Mouse (Mus musculus): ENCODE results near the gene Nkain1.

Gene Nkain1

DNA sequence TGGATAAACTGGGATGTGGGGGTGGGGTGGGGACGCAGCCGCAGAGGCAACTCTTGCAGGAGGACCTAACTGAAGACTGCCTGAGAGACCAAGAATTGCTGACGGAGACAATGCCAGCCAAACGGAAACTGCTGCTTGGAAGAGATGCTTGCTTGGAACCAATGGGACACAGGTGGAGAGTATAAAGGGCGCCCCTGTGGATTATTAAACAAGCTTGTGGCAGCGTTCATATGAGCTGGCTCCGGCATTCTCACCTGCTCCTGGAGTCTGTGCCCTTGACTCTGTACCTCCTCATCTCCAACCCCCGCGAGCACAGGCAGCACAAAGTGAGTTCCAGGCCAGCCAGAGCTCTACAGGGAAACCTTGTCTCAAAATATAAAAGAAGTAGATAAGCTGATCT, 23.5 kb downstream of the Nkain1 start:
- no peak for DNase-seq (ENCODE audit: low spot score)

DNA sequence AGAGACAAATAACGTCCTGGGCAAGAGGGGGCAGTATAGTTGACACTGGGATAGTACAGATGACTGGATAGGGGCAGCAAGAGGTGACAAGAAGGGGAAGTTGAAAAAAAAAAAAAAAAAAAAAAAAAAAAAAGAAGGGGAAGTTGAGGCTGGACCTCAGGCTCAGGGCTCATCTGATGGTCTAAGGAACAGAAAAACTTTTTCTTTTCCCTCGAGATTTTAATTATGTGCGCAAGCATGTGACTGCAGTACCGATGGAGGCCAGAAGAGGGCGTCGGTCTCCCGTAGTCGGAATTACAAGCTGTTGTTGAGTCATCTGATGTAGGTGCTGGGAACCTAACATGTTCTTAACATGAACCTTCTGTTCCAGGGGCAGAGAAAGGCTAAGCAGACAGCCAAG, 24.8 kb downstream of the Nkain1 start:
- DNase-seq (ENCODE audit: low spot score) = no peak

DNA sequence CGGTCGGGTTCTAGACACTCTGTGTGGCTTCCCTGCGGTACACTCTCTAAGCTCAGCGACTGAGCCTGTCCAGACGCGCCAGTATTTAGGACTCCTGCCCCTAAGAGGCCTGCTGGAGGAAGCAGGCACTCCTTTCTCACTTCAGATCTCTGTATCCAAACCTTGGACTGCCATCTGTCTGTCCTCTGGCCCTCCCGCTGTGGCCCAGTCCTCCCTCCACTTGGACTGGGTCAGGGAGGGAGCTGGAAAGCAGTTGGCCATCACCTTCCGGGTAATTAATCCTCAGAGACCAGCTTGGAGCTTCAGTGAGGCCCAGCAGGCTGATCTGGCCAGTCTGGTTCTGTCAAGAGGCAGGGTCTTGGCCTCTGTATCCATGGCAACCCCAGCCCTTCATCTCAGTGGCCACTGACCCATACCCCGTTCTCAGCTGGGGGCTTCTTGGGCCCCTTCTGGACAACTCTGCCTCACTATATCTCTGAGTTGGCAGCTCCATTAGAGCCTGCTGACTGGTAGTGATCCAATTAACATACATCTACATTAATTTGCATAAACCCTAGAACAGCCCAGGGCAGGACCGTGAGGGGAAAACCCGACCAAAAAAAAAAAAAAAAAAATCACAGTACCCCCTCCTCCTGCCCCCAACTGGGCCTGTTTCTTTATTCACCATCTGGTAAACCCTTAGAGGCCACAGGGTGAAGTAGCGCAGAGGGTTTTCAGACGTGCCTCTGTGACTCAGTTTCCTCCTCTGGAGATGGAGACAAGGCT, 27.0 kb downstream of the Nkain1 start:
- DNase-seq (ENCODE audit: low spot score) = peak; percentile 94

DNA sequence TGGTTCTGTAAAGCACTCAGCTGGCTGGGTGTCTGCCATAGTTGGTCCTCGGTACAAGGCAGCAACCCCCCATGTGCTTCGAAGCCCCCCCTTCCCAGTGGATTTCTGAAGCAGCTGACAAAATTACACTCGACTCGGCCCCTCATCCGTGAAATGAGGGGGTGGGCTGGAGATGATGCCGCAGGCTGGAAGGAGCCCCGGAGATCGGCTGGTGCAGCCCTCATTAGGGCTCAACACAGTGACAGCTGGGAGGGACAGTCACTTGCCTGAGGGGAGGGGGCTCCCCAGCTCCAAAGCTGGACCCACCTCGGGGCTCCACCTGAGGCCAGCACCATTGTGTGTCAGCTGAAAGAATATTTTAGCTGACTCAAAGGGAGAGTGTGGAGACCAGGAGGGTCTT, 29.6 kb downstream of the Nkain1 start:
- no peak for DNase-seq (ENCODE audit: low spot score)

DNA sequence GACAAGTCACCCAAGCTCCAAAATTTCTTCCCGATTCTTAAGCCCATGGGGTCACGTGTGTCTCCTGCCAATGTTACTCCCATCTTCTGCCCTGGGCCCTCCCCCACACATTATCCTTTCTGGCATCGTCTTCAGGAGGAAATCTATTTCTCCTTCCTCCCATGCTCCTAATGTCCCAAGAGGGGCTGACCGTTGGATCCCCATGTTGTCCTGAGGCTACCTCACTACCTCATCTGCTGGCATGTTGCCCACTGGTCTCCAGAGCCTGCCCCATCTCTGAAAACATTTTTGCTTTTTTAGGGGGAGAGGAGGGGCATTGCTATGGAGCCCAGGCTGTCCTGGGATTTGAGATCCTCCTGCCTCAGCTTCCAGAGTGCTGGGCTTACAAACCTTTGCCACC, 30.9 kb downstream of the Nkain1 start:
- DNase-seq (ENCODE audit: low spot score) = no peak

DNA sequence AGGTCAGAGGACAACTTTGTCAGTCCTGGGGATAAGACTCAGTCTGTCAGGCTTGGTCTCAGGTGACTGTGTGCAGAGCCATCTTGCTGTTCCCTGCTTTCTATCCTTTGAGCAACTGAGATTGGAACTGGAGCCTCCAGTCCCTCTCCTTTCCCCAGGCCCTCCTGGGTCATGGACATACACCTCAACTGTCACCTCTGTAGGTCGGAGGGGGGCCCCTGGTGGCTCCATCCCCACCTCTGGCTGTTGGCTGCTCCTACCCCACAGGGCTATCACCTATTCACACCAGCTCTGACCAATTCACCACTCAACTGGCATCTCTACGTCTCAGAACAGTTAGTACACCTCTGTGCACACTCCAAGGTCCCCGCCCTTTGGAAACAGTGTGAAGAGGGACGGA, 33.1 kb downstream of the Nkain1 start:
- DNase-seq (ENCODE audit: low spot score) = no peak

DNA sequence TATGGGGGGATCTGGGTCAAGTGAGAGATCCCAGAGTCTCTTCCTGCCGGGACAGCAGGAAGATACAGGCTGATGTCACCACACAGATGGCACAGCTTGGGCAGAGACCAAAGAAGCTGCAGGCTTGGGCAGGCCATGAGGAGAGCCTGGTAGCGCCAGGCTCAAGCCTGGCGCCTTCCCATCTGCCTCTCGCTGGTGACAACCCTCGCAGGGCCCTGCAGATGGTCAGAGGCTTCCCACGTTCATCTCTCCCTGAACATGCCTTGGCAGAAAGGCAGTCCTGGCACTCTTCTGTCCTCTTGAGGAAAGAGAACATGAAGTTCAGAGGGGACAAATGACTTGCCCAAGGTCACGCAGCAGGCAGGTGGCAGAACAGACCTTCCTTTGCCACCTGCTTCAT, 34.3 kb downstream of the Nkain1 start:
- DNase-seq (ENCODE audit: low spot score) = no peak

DNA sequence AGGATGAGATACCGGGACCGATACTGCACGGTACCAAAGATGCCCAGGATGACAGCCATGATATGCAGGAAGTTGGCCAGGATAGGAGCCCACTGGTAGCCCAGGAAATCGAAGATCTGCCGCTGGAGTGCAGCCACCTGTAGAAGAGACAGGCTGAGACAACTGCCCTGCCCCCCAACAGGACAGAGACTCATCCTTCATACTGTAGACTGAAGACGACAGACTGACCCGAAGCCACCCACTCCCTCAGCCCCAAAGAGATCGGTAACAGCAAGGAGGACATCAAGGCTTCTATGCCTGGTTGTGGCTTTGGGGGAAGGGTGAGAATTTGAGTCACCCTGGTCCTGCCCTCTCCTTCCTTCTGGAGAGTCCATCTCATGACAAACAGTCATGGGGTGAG, 34.9 kb downstream of the Nkain1 start:
- no peak for DNase-seq (ENCODE audit: low spot score)

DNA sequence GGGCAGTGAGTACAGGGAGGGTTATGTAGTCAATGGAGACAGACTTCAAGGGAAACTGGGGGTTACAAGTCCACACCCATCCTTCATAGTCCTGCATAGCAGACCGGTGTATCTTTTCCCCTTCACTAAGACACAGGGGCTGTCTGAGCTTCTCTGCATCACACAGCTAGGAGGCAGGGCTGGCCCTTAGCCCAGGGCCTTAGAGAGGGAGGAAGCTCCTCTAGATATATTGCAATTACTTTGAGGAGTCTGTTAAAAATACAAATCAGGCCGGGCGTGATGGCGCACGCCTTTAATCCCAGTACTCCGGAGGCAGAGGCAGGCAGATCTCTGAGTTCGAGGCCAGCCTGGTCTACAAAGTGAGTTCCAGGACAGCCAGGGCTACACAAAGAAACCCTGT, 36.6 kb downstream of the Nkain1 start:
- no peak for DNase-seq (ENCODE audit: low spot score)

DNA sequence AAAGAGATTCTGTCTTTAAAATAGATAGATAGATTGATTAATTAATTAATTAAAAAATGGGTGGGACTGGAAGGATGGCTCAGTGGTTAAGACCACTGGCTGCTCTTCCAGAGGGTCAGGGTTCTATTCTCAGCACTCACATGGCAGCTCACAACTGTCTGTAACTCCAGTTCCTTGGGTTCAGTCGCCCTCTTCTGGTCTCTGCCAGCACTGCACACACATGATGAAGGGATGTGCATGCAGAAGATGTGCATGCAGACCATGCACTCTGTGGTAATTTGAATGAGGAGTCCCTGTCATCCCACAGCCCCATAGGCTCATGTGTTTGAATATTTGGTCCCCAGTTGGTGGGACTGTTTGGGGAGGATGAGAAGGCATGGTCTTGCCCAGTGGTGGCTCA, 38.2 kb downstream of the Nkain1 start:
- DNase-seq (ENCODE audit: low spot score) = no peak

DNA sequence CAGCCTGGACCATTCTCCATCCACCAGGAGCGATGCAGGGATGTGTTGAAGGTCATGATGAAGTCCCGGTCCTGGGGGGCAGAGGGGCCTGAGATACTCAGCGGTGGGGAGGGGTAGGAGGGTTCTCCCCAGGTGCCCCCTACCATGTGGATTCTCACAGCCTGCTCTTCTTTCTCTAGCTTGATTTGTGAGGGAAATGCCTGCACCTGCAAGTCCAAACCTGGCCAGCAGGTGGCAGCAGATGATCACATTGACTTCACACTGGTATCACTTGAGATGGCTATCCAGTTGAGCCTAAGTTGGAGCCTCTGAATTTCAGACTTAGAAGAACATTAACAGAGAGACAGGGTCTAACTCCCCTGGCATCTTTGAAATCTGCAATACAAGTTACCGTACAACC, 40.0 kb downstream of the Nkain1 start:
- peak; percentile 91 for DNase-seq (ENCODE audit: low spot score)

DNA sequence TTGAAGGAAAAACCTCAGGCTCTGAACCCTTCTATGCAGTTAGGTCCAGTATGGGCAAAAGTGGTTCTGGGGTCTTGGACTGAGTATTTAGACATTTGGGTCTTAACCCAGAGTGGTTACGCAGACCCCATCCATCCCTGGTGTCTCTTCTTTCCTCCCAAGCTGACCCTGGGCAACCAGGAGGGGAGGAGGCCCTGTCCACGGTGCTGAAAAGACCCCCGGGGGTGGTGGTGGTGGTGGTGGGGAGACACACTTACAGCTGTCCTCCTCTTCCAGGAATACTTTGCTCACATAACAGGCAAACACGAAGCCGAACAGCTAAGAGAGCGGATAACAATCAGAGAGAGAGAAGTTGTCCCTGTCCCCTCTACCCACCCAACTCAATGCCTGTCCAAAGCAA, 41.6 kb downstream of the Nkain1 start:
- no peak for DNase-seq (ENCODE audit: low spot score)

DNA sequence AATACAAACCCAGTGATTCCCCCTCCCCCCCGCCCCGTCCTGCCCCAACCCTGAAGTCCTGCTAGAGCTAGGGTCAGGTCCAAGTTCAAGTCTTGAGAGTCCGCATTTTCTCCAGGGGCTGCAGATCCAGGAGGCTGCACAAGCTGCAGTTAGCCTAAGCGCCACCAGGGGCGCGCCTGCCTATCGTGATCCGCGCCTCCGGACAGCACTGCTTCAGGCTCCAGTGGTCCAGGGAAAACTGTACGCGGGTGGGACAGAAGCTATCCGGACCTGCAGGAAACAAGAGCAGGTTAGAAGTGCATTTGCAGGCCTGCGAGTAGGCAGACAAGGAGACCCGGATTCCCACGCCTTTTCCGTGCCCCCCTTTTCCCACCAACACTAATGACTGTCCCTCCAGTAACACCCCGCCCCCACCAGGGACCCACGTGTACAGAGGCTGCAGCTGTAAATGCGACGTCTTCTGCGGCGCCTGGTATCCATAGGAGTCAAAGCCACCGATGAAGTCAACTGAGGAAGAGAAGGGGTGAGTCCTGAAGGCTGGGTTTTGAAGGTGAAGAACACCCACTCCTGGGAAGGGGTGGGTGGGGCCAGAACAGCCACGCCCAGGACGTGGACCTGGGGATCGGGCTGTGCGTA, 42.2 kb downstream of the Nkain1 start:
- peak; percentile 81 for DNase-seq (ENCODE audit: low spot score)

DNA sequence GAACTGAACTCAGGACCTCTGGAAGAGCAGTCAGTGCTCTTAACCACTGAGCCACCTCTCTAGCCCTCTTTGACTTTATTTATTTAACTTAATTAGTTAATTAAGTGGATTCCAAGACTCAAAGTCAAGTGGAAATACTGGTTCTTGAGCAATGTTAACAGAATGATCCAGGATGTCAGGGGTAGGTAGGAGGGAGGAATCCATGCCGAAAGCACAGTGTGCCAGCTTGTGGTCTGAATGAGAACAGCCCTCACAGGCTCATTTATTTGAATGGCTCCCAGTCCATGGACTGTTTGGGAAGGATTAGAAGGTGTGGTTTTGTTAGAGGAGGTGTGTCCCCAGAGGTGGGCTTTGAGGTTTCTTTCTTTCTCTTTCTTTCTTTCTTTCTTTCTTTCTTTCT, 46.2 kb downstream of the Nkain1 start:
- DNase-seq (ENCODE audit: low spot score) = no peak

DNA sequence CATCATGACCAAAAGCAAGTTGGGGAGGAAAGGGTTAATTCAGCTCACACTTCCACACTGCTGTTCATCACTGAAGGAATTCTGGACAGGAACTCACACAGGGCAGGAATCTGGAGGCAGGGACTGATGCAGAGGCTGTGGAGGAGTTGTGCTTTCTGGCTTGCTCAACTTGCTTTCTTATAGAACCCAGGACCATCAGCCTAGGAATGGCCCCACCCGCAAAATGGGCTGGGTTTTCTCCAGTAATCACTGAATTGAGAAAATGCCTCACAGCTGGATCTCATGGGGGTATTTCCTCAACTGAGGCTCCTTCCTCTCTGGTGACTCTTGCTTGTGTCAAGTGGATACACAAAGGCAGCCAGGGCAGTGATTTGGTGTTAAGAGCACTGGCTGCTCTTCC, 48.9 kb downstream of the Nkain1 start:
- no peak for DNase-seq (ENCODE audit: low spot score)

DNA sequence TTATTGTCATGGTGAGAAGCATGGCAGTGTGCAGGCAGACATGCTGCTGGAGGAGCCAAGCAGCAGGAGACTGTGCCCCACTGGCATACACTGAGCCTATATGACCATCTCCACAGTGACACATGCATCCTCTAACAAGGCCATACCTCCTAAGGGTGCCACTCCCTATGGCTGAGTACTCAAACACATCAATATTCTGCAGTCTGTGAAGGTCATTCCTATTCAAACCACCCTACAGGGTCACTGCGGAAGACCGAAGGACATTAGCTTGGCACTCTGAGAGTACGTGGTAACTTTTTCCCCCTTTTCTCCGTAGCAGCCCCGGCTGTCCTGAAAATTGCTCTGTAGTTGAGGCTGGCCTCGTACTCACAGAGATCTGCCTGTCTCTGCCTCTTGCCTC, 52.5 kb downstream of the Nkain1 start:
- DNase-seq (ENCODE audit: low spot score) = no peak

DNA sequence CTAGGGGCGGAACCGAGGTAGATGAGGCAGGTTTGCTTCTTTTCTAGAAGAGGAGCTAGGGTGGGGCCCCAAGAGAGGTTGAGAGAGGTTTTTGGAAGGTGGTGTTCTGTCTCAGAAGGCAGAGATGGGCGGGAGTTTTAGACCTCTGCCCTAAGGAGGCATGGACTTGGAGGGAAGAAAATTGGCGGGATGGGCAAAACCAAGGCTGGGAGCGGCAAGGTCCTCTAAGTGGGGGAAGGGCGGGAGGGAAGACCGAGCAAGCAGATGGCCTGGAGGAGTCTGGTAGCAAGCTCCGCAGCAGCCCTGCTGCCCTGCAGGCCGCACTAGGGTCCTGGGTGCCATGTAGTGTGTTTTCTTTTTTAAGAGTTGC, 53.5 kb downstream of the Nkain1 start:
- no peak for DNase-seq (ENCODE audit: low spot score)

DNA sequence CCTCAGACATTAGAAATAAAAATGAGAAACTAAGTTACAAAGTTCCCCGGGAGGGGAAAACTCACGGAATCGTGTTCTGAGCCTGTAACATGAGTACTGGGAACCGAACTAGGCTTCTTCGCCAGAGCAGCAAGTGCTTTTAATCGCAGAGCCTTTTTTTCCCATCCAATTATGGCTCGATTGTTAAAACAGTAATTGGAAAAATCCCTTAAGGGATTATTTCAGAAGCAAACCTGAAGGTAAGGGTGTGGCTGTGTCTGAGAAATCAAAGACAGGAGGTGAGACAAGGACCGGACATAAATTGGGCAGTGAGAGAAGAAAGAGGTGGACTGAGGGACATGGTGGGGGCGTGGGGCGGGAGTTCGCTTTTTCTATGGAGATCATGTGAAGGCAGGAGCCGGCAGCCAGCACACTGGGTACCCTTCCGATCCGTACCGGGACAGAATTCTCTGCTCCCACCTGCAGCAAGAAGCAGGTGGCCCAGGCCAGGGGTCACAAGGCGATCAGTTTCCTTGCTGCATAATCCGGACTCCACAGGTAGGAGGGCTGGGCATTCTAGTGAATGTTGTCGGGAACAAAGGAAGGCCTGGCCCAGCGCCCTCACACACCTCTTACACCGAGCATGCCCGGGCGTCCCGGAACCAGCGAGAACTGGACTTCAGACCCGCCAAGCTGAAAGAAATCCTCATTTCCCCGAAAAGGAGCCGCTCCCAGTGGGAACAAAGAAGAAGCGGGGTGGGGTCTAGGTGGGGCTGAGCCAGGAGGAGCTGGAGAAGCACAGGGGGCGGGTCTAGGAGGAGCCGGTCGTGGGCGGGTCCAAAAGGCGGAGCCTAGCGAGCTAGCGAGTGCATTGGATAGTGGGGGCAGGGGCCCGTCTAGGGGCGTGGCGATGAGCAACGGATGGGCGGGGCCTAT, 54.1 kb downstream of the Nkain1 start:
- peak; percentile 98 for DNase-seq (ENCODE audit: low spot score)

DNA sequence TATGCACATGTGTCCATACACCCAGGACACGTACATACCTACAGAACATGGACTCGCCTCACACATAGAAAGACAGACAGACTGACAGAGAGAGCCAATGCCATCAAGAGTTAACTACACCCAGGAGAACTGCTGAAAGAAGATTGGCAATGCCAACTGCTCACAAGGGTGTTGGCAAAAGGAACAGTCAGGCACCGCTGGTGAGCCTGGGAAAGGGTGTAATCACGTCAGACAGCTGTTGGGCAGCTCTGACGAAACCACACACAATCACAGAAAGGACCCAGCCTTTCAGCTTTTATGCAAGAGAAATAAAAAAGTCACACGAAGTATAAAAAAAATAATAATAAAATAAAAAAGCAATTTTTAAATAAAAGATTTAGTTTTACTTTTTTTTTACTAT, 57.5 kb downstream of the Nkain1 start:
- no peak for DNase-seq (ENCODE audit: low spot score)
